Mouse (Mus musculus) limb, embryonic 15.5 days (tissue): ENCODE results near the gene Rabl3. TPM values are rescaled to one million over a fixed set of nuclear protein-coding genes. Genes with fewer than 3 reads are reported as not detected.

Experiments used
- ATAC-seq: fragments of 200-750 bp; cut with Nextera tagmentation; 2 replicates; pipeline ENCODE4 v1.8.0; 2017; ENCODE audit warnings: low read depth, moderate TSS enrichment; ENCODE audit not compliant: insufficient number of reproducible peaks, low FRiP score, low TSS enrichment
- H3K27ac ChIP-seq: fragments of 300-500 bp; sonication (generic); 2 replicates; pipeline ENCODE4 v1.5.1; 2015; ENCODE audit warnings: moderate library complexity, mild to moderate bottlenecking, inconsistent platforms
- H3K27me3 ChIP-seq: fragments of 300-500 bp; sonication (generic); 2 replicates; pipeline ENCODE4 v1.6.1; 2015; ENCODE audit warnings: inconsistent platforms
- H3K36me3 ChIP-seq: fragments of 300-500 bp; sonication (generic); 2 replicates; pipeline ENCODE4 v1.6.1; 2015; ENCODE audit warnings: inconsistent platforms
- H3K4me1 ChIP-seq: fragments of 300-500 bp; sonication (generic); 2 replicates; pipeline ENCODE4 v1.6.1; 2015; ENCODE audit warnings: inconsistent platforms
- H3K4me2 ChIP-seq: fragments of 300-500 bp; sonication (generic); 2 replicates; pipeline ENCODE4 v1.6.1; 2015; ENCODE audit warnings: mild to moderate bottlenecking, inconsistent platforms
- H3K4me3 ChIP-seq: fragments of 300-500 bp; sonication (generic); 2 replicates; pipeline ENCODE4 v1.5.1; 2015; ENCODE audit warnings: mild to moderate bottlenecking, inconsistent platforms
- H3K9ac ChIP-seq: fragments of 300-500 bp; sonication (generic); 2 replicates; pipeline ENCODE4 v1.6.1; 2015; ENCODE audit warnings: inconsistent platforms
- H3K9me3 ChIP-seq: fragments of 300-500 bp; sonication (generic); 2 replicates; pipeline ENCODE4 v1.6.1; 2016; ENCODE audit warnings: inconsistent platforms
- WGBS: fragments of 180-500 bp; shearing (Covaris S2); methylation state at CpG from one replicate; pipeline ENCODE4 v1.1.7; 2015; 5-methylcytosine and 5-hydroxymethylcytosine counted together
- polyA plus RNA-seq: library from polyadenylated mRNA; unstranded; fragments of >200 nt; fragmentation: Nextera tagmentation; extraction: Ambion mirVana; gene quantifications from 2 replicates; pipeline ENCODE4 v1.2.1, GENCODE M21; 2015

Gene Rabl3
- polyA plus RNA-seq, 1 experiment from 2014 or later = 22.8 TPM

- H3K4me1 ChIP-seq = no peaks in the 10 kb centered on the region
- no peak overlapping the region for H3K27ac ChIP-seq
- no peak overlapping the region for H3K4me2 ChIP-seq
- H3K4me3 ChIP-seq = no peak overlapping the region
- no peaks in the 10 kb centered on the region for H3K9me3 ChIP-seq
- no peak for ATAC-seq
- 87% methylated on average over 6 of the region's 6 CpGs for WGBS
- H3K27me3 ChIP-seq = no peaks in the 10 kb centered on the region
- no peaks in the 10 kb centered on the region for H3K36me3 ChIP-seq
- H3K9ac ChIP-seq = no peak overlapping the region
These were observed 64.6 kb downstream of the Rabl3 start for GRCm38 (mm10) chr16:37604243-37604642.

GRCm38 (mm10) chr16:37610333-37610732 lies 70.6 kb downstream of the Rabl3 start:
- H3K4me3 ChIP-seq = no peak overlapping the region
- H3K36me3 ChIP-seq = no peaks in the 10 kb centered on the region
- H3K9me3 ChIP-seq = no peaks in the 10 kb centered on the region
- no peak for ATAC-seq
- H3K27me3 ChIP-seq = no peaks in the 10 kb centered on the region
- no peak overlapping the region for H3K27ac ChIP-seq
- H3K4me2 ChIP-seq = no peak overlapping the region
- H3K9ac ChIP-seq = no peak overlapping the region
- H3K4me1 ChIP-seq = peaks cover 7% of the 10 kb centered on the region
- WGBS = 64% methylated on average over 8 of the region's 8 CpGs

- 57% methylated on average over 7 of the region's 7 CpGs for WGBS
These were observed 71.4 kb downstream of the Rabl3 start for GRCm38 (mm10) chr16:37611072-37611471.

GRCm38 (mm10) chr16:37612013-37612412 lies 72.3 kb downstream of the Rabl3 start:
- Histone ChIP-seq H3K9me3 (no peaks in the 10 kb centered on the region), H3K27ac (no peak overlapping the region), H3K36me3 (no peaks in the 10 kb centered on the region), H3K27me3 (no peaks in the 10 kb centered on the region), H3K4me1 (peaks cover 17% of the 10 kb centered on the region), H3K9ac (no peak overlapping the region), H3K4me2 (no peak overlapping the region), H3K4me3 (no peak overlapping the region)
- no peak for ATAC-seq
- WGBS = 88% methylated on average over 5 of the region's 5 CpGs

More at GRCm38 (mm10) chr16:37611072-37611471, 71.4 kb downstream of the Rabl3 start:
- ATAC-seq = no peak
- Histone ChIP-seq H3K9ac (no peak overlapping the region), H3K27ac (no peak overlapping the region), H3K4me2 (no peak overlapping the region), H3K36me3 (no peaks in the 10 kb centered on the region), H3K4me1 (peaks cover 13% of the 10 kb centered on the region), H3K4me3 (no peak overlapping the region), H3K9me3 (no peaks in the 10 kb centered on the region), H3K27me3 (no peaks in the 10 kb centered on the region)

- no peak overlapping the region for H3K4me2 ChIP-seq
- no peak overlapping the region for H3K9ac ChIP-seq
- no peak for ATAC-seq
- H3K27me3 ChIP-seq = no peaks in the 10 kb centered on the region
- no peaks in the 10 kb centered on the region for H3K36me3 ChIP-seq
- 83% methylated on average over 9 of the region's 9 CpGs for WGBS
- peaks cover 24% of the 10 kb centered on the region for H3K4me1 ChIP-seq
- no peak overlapping the region for H3K27ac ChIP-seq
- no peak overlapping the region for H3K4me3 ChIP-seq
- no peaks in the 10 kb centered on the region for H3K9me3 ChIP-seq
These were observed 74.9 kb downstream of the Rabl3 start for GRCm38 (mm10) chr16:37614540-37614939.

GRCm38 (mm10) chr16:37615429-37615828 lies 75.7 kb downstream of the Rabl3 start:
- Histone ChIP-seq H3K36me3 (no peaks in the 10 kb centered on the region), H3K4me3 (no peak overlapping the region), H3K9me3 (no peaks in the 10 kb centered on the region), H3K4me1 (peaks cover 24% of the 10 kb centered on the region), H3K27ac (no peak overlapping the region), H3K9ac (no peak overlapping the region), H3K4me2 (0 out of 2 replicates have a peak overlapping the region, but pooled peaks have one; percentile 0), H3K27me3 (no peaks in the 10 kb centered on the region)
- no peak for ATAC-seq
- WGBS = 24% methylated on average over 8 of the region's 8 CpGs

GRCm38 (mm10) chr16:37616104-37616503 lies 76.4 kb downstream of the Rabl3 start:
- Histone ChIP-seq H3K36me3 (no peaks in the 10 kb centered on the region), H3K9me3 (no peaks in the 10 kb centered on the region), H3K4me3 (no peak overlapping the region), H3K4me1 (peaks cover 24% of the 10 kb centered on the region), H3K27me3 (no peaks in the 10 kb centered on the region), H3K27ac (no peak overlapping the region), H3K9ac (no peak overlapping the region), H3K4me2 (0 out of 2 replicates have a peak overlapping the region, but pooled peaks have one; percentile 0)
- 40% methylated on average over 8 of the region's 8 CpGs for WGBS
- no peak for ATAC-seq

GRCm38 (mm10) chr16:37617695-37618094 lies 78.0 kb downstream of the Rabl3 start:
- 17% methylated on average over 3 of the region's 3 CpGs for WGBS
- no peak overlapping the region for H3K4me3 ChIP-seq
- H3K4me1 ChIP-seq = peaks cover 24% of the 10 kb centered on the region
- no peak overlapping the region for H3K9ac ChIP-seq
- H3K9me3 ChIP-seq = no peaks in the 10 kb centered on the region
- no peaks in the 10 kb centered on the region for H3K27me3 ChIP-seq
- H3K27ac ChIP-seq = peak overlapping the region; percentile 1; the same call in 1 of the 2 replicates
- H3K4me2 ChIP-seq = no peak overlapping the region
- no peak for ATAC-seq
- no peaks in the 10 kb centered on the region for H3K36me3 ChIP-seq

Other genes starting within 250 kb of the Rabl3 start
- 0.15 and 0.26 TPM in 2 replicates for gene Stxbp5l, start 154.9 kb upstream of the Rabl3 start, polyA plus RNA-seq
- gene Gtf2e1, start 96 bp upstream of the Rabl3 start, polyA plus RNA-seq = 24.5 and 25.0 TPM in 2 replicates
- gene Hgd, start 40.3 kb downstream of the Rabl3 start, polyA plus RNA-seq = 0.32 and 0.38 TPM in 2 replicates
- gene Ndufb4, start 114.6 kb downstream of the Rabl3 start, polyA plus RNA-seq = 49.8 and 51.2 TPM in 2 replicates
- gene Fstl1, start 237.0 kb downstream of the Rabl3 start, polyA plus RNA-seq = 835 and 854 TPM in 2 replicates